Mouse (Mus musculus): Measurements from ENCODE around the gene Ino80.

- TF ChIP-seq CTCF (IDR thresholded peaks at IDR 0.05; ENCODE audit: low read depth, low read length) (no peak), POLR2A (IDR thresholded peaks at IDR 0.05; ENCODE audit: borderline replicate concordance, low read depth, low read length) (no peak)
Observed at GRCm38 (mm10) chr2:119377826-119378225, 99.7 kb downstream of the Ino80 start.
